Mouse (Mus musculus) G1E (cell line): Measurements from ENCODE around the gene Cmc1. TPM values are rescaled to one million over a fixed set of nuclear protein-coding genes. Genes with fewer than 3 reads are reported as not detected.

Experiments used
- ATAC-seq: 2 replicates; pipeline ENCODE4 v1.8.0; 2016; ENCODE audit warnings: mild to moderate bottlenecking; ENCODE audit not compliant: insufficient number of reproducible peaks, poor library complexity, low FRiP score, severe bottlenecking; ENCODE audit errors: extremely low read depth
- DNase-seq: peaks from one replicate; pipeline ENCODE4 v3.0.0; 2012; ENCODE audit warnings: low spot score
- H3K27me3 ChIP-seq: 2 replicates; pipeline ENCODE4 v1.6.1; 2012; ENCODE audit warnings: mild to moderate bottlenecking, low read length, inconsistent platforms; ENCODE audit not compliant: insufficient read depth
- H3K36me3 ChIP-seq: replicated peaks from 2 replicates; pipeline ENCODE3; 2012; ENCODE audit warnings: mild to moderate bottlenecking, inconsistent platforms
- H3K4me1 ChIP-seq: 2 replicates; pipeline ENCODE4 v1.6.1; 2012; ENCODE audit warnings: low read depth, low read length, inconsistent platforms, mixed read lengths; ENCODE audit not compliant: insufficient read depth
- H3K4me3 ChIP-seq: 2 replicates; pipeline ENCODE4 v1.5.1; 2012; ENCODE audit warnings: low read depth, mild to moderate bottlenecking, inconsistent platforms, low read length, moderate library complexity, mixed read lengths
- H3K9me3 ChIP-seq: replicated peaks from 2 replicates; pipeline ENCODE4 v1.6.1; 2012; ENCODE audit warnings: inconsistent platforms
- CTCF ChIP-seq: IDR thresholded peaks from 2 replicates; pipeline ENCODE4 v1.5.1; 2012; ENCODE audit warnings: low read depth, low read length, inconsistent platforms, mixed read lengths
- GATA1 ChIP-seq: IDR thresholded peaks from 2 replicates; pipeline ENCODE4 v1.6.1; 2012; ENCODE audit warnings: borderline replicate concordance, low read length, inconsistent platforms, mixed read lengths
- GATA2 ChIP-seq: IDR thresholded peaks from 2 replicates; pipeline ENCODE4 v1.6.1; 2012; ENCODE audit warnings: low read depth, low read length, inconsistent platforms, borderline replicate concordance
- POLR2AphosphoS5 ChIP-seq: IDR thresholded peaks from 2 replicates; pipeline ENCODE4 v1.6.1; 2012; ENCODE audit warnings: low read depth, low read length, inconsistent platforms; ENCODE audit not compliant: insufficient replicate concordance
- TAL1 ChIP-seq: conservative IDR thresholded peaks from 2 replicates; pipeline ENCODE4 v1.6.1; 2012; ENCODE audit warnings: low read depth, low read length, inconsistent platforms, mixed read lengths
- polyA plus RNA-seq: library from polyadenylated mRNA; stranded (reverse); fragments of >175 nt; gene quantifications from 2 replicates; pipeline ENCODE4 v1.2.3, GENCODE M21; 2012
- total RNA-seq, 2 experiments: library from RNA; stranded (forward) in 1 of 2; stranded (reverse) in 1 of 2; fragments of 200-1000 nt in 1 of 2; fragments of >200 nt in 1 of 2; fragmentation: Nextera tagmentation in 1 of 2; gene quantifications; 2 replicates each; pipeline ENCODE4 v1.2.3; 2014 to 2017

Gene Cmc1
- total and polyA plus RNA-seq, 3 experiments: 6.6 to 88.9 (median 68.6) TPM

GRCm38 (mm10) chr9:118101802-118102201 is 48.2 kb downstream of the Cmc1 start:
- no peak for DNase-seq

GRCm38 (mm10) chr9:118100484-118100883 is 49.5 kb downstream of the Cmc1 start:
- Histone ChIP-seq H3K4me3 (no peak overlapping the region), H3K27me3 (no peaks in the 10 kb centered on the region), H3K36me3 (peaks cover 49% of the 10 kb centered on the region), H3K9me3 (no peaks in the 10 kb centered on the region), H3K4me1 (no peaks in the 10 kb centered on the region)
- ATAC-seq (no peak), DNase-seq (no peak)
- TF ChIP-seq CTCF: no peak
- no peak for TF ChIP-seq POLR2AphosphoS5
- TF ChIP-seq GATA1: no peak
- no peak for TF ChIP-seq GATA2
- TF ChIP-seq TAL1: no peak

More at GRCm38 (mm10) chr9:118101802-118102201, 48.2 kb downstream of the Cmc1 start:
- ATAC-seq: peak; percentile 28
- Histone ChIP-seq H3K36me3 (peaks cover 48% of the 10 kb centered on the region), H3K4me1 (no peaks in the 10 kb centered on the region), H3K27me3 (no peaks in the 10 kb centered on the region), H3K9me3 (no peaks in the 10 kb centered on the region), H3K4me3 (no peak overlapping the region)
- TF ChIP-seq GATA2: no peak
- TF ChIP-seq POLR2AphosphoS5: no peak
- no peak for TF ChIP-seq TAL1
- TF ChIP-seq GATA1: no peak

GRCm38 (mm10) chr9:118099395-118099794 is 50.6 kb downstream of the Cmc1 start:
- no peaks in the 10 kb centered on the region for H3K9me3 ChIP-seq

GRCm38 (mm10) chr9:118083834-118084233 is 66.1 kb downstream of the Cmc1 start:
- no peak overlapping the region for H3K4me3 ChIP-seq
- no peak for TF ChIP-seq POLR2AphosphoS5
- TF ChIP-seq GATA2: no peak
- no peak for TF ChIP-seq TAL1
- no peak for TF ChIP-seq CTCF
- no peak for TF ChIP-seq GATA1
- no peaks in the 10 kb centered on the region for H3K27me3 ChIP-seq
- no peaks in the 10 kb centered on the region for H3K9me3 ChIP-seq
- no peaks in the 10 kb centered on the region for H3K4me1 ChIP-seq
- no peak for DNase-seq
- ATAC-seq: no peak
- H3K36me3 ChIP-seq: peaks cover 34% of the 10 kb centered on the region

More at GRCm38 (mm10) chr9:118099395-118099794, 50.6 kb downstream of the Cmc1 start:
- Histone ChIP-seq H3K4me1 (no peaks in the 10 kb centered on the region), H3K4me3 (no peak overlapping the region), H3K36me3 (peaks cover 55% of the 10 kb centered on the region), H3K27me3 (no peaks in the 10 kb centered on the region)
- TF ChIP-seq TAL1: no peak
- TF ChIP-seq GATA2: no peak
- TF ChIP-seq POLR2AphosphoS5: no peak
- no peak for TF ChIP-seq GATA1
- no peak for TF ChIP-seq CTCF
- ATAC-seq (peak; percentile 54; the same call in 1 of the 2 replicates), DNase-seq (no peak)

- Histone ChIP-seq H3K27me3 (no peaks in the 10 kb centered on the region), H3K36me3 (peaks cover 39% of the 10 kb centered on the region), H3K9me3 (no peaks in the 10 kb centered on the region), H3K4me3 (no peak overlapping the region), H3K4me1 (no peaks in the 10 kb centered on the region)
- TF ChIP-seq CTCF (no peak), GATA2 (no peak)
- no peak for DNase-seq
- ATAC-seq: no peak
Measured at GRCm38 (mm10) chr9:118082575-118083431, 67.2 kb downstream of the Cmc1 start.

GRCm38 (mm10) chr9:118073358-118073757 is 76.6 kb downstream of the Cmc1 start:
- Histone ChIP-seq H3K36me3 (peaks cover 60% of the 10 kb centered on the region), H3K9me3 (no peaks in the 10 kb centered on the region), H3K4me3 (no peak overlapping the region), H3K27me3 (no peaks in the 10 kb centered on the region), H3K4me1 (peaks cover 25% of the 10 kb centered on the region)
- ATAC-seq: no peak
- no peak for DNase-seq
- TF ChIP-seq GATA2 (no peak), GATA1 (no peak), POLR2AphosphoS5 (no peak), CTCF (no peak), TAL1 (no peak)
